Mouse (Mus musculus): ENCODE data around the gene Nfkbib. TPM values are rescaled to one million over a fixed set of nuclear protein-coding genes. Genes with fewer than 3 reads are reported as not detected.
A peak's percentile ranks its signal among the peaks of the same experiment; 100 is the strongest.

Gene Nfkbib
- total and polyA plus RNA-seq, 3 experiments: 30.5 to 101 (median 59.3) TPM

- Histone ChIP-seq H3K79me2 (replicated peaks; ENCODE audit: control insufficient read depth, extremely low read depth, insufficient read depth, poor library complexity, severe bottlenecking) (no peaks in the 10 kb centered on the region), H3K36me3 (replicated peaks in 1 of 2; ENCODE audit: control insufficient read depth in 1 of 2, insufficient read depth in 1 of 2, low read length in 1 of 2) (no peaks in the 10 kb centered on the region), H3K27me3 (replicated peaks) (no peaks in the 10 kb centered on the region), H3K4me2 (ENCODE audit: insufficient read depth, low read depth, poor library complexity, severe bottlenecking) (no peak overlapping the region), H3K27ac (ENCODE audit: insufficient read depth, low read depth) (no peak overlapping the region), H3K9ac (ENCODE audit: insufficient read depth, low read depth) (no peak overlapping the region), H3K9me3 (replicated peaks; ENCODE audit: low read length) (peaks cover 5% of the 10 kb centered on the region), H3K4me1 (ENCODE audit: control insufficient read depth in 1 of 2, insufficient read depth in 2 of 2) (0 out of 4 replicates have a peak, but pooled peaks cover 0 to 2% of the 10 kb centered on the region in 2 experiments), H3K4me3 (replicated peaks in 1 of 3; ENCODE audit: low read depth in 2 of 3, low read length in 2 of 3, poor library complexity in 1 of 3) (no peak overlapping the region)
- in situ Hi-C loops (cut with MboI; ENCODE audit: low pct_ligation_motif_present, low pct_unique_long_range_greater_than_20kb, low sequenced_read_pairs): no loop called here
- DNase-seq (ENCODE audit: extremely low read depth): no peak
- TF ChIP-seq CTCF (conservative IDR thresholded peaks at IDR 0.05 in 1 of 2, IDR thresholded peaks at IDR 0.05 in 1 of 2; ENCODE audit: low read depth in 2 of 2, low read length in 2 of 2) (peak in 1 of 2 experiments; percentile 45; a peak in 1 of 4 replicates), SIN3A (IDR thresholded peaks at IDR 0.05; ENCODE audit: low read length) (no peak), JUN (IDR thresholded peaks at IDR 0.05; ENCODE audit: insufficient read depth, low read depth, low read length) (no peak), POLR2AphosphoS2 (IDR thresholded peaks at IDR 0.05; ENCODE audit: low read depth, low read length) (no peak)
- dilution Hi-C loops (cut with MboI; ENCODE audit: extremely low pct_ligation_motif_present, extremely low pct_unique_long_range_greater_than_20kb, low sequenced_read_pairs): no loop called here
These were observed 45.2 kb downstream of the Nfkbib start for GRCm38 (mm10) chr7:28722079-28722478.

GRCm38 (mm10) chr7:28720753-28721537 lies 46.4 kb downstream of the Nfkbib start:
- Histone ChIP-seq H3K27ac (ENCODE audit: insufficient read depth, low read depth) (no peak overlapping the region), H3K27me3 (replicated peaks) (no peaks in the 10 kb centered on the region), H3K9ac (ENCODE audit: insufficient read depth, low read depth) (no peak overlapping the region), H3K79me2 (replicated peaks; ENCODE audit: control insufficient read depth, extremely low read depth, insufficient read depth, poor library complexity, severe bottlenecking) (no peaks in the 10 kb centered on the region), H3K4me1 (ENCODE audit: control insufficient read depth in 1 of 2, insufficient read depth in 2 of 2) (no peaks in the 10 kb centered on the region), H3K4me3 (replicated peaks in 1 of 3; ENCODE audit: low read depth in 2 of 3, low read length in 2 of 3, poor library complexity in 1 of 3) (no peak overlapping the region), H3K9me3 (replicated peaks; ENCODE audit: low read length) (peaks cover 5% of the 10 kb centered on the region), H3K36me3 (replicated peaks in 1 of 2; ENCODE audit: control insufficient read depth in 1 of 2, insufficient read depth in 1 of 2, low read length in 1 of 2) (no peaks in the 10 kb centered on the region), H3K4me2 (ENCODE audit: insufficient read depth, low read depth, poor library complexity, severe bottlenecking) (no peak overlapping the region)
- in situ Hi-C loops (cut with MboI; ENCODE audit: low pct_ligation_motif_present, low pct_unique_long_range_greater_than_20kb, low sequenced_read_pairs): no loop called here
- no peak for DNase-seq (ENCODE audit: extremely low read depth)
- dilution Hi-C loops (cut with MboI; ENCODE audit: extremely low pct_ligation_motif_present, extremely low pct_unique_long_range_greater_than_20kb, low sequenced_read_pairs): no loop called here
- TF ChIP-seq POLR2AphosphoS2 (IDR thresholded peaks at IDR 0.05; ENCODE audit: low read depth, low read length) (no peak), ZNF384 (IDR thresholded peaks at IDR 0.05; ENCODE audit: low read depth, low read length) (no peak), ZC3H11A (IDR thresholded peaks at IDR 0.05; ENCODE audit: low read depth, low read length) (no peak), ZMIZ1 (IDR thresholded peaks at IDR 0.05; ENCODE audit: low read depth, low read length) (no peak), E2F4 (IDR thresholded peaks at IDR 0.05; ENCODE audit: insufficient replicate concordance, low read depth, low read length) (no peak), ZKSCAN1 (IDR thresholded peaks at IDR 0.05; ENCODE audit: borderline replicate concordance, low read depth, low read length) (no peak), RCOR1 (conservative IDR thresholded peaks at IDR 0.05; ENCODE audit: low read depth, low read length) (no peak), MEF2A (IDR thresholded peaks at IDR 0.05; ENCODE audit: borderline replicate concordance, low read depth, low read length) (no peak)

- Histone ChIP-seq H3K4me1 (ENCODE audit: control insufficient read depth in 1 of 2, insufficient read depth in 2 of 2) (peaks cover 0 to 3% of the 10 kb centered on the region in 2 experiments; a peak in 2 of 4 replicates), H3K9ac (ENCODE audit: insufficient read depth, low read depth) (no peak overlapping the region), H3K4me2 (ENCODE audit: insufficient read depth, low read depth, poor library complexity, severe bottlenecking) (no peak overlapping the region), H3K36me3 (replicated peaks in 1 of 2; ENCODE audit: control insufficient read depth in 1 of 2, insufficient read depth in 1 of 2, low read length in 1 of 2) (no peaks in the 10 kb centered on the region), H3K27me3 (replicated peaks) (no peaks in the 10 kb centered on the region), H3K79me2 (replicated peaks; ENCODE audit: control insufficient read depth, extremely low read depth, insufficient read depth, poor library complexity, severe bottlenecking) (no peaks in the 10 kb centered on the region), H3K9me3 (replicated peaks; ENCODE audit: low read length) (peaks cover 4% of the 10 kb centered on the region), H3K4me3 (replicated peaks in 1 of 3; ENCODE audit: low read depth in 2 of 3, low read length in 2 of 3, poor library complexity in 1 of 3) (no peak overlapping the region), H3K27ac (ENCODE audit: insufficient read depth, low read depth) (no peak overlapping the region)
- dilution Hi-C loops (cut with MboI; ENCODE audit: extremely low pct_ligation_motif_present, extremely low pct_unique_long_range_greater_than_20kb, low sequenced_read_pairs) (no loop called here), in situ Hi-C loops (cut with MboI; ENCODE audit: low pct_ligation_motif_present, low pct_unique_long_range_greater_than_20kb, low sequenced_read_pairs) (no loop called here)
- TF ChIP-seq E2F4 (IDR thresholded peaks at IDR 0.05; ENCODE audit: insufficient replicate concordance, low read depth, low read length) (no peak), JUND (conservative IDR thresholded peaks at IDR 0.05; ENCODE audit: low read depth, low read length) (no peak), HCFC1 (IDR thresholded peaks at IDR 0.05; ENCODE audit: low read depth, low read length) (no peak), MYC (IDR thresholded peaks at IDR 0.05; ENCODE audit: low read depth, low read length) (no peak), MAZ (IDR thresholded peaks at IDR 0.05; ENCODE audit: low read depth, low read length) (no peak), ELF1 (IDR thresholded peaks at IDR 0.05; ENCODE audit: low read depth, low read length) (no peak), IRF4 (IDR thresholded peaks at IDR 0.05; ENCODE audit: low read depth, low read length) (no peak), MEF2A (IDR thresholded peaks at IDR 0.05; ENCODE audit: borderline replicate concordance, low read depth, low read length) (no peak), SIN3A (IDR thresholded peaks at IDR 0.05; ENCODE audit: low read length) (no peak), MAFK (IDR thresholded peaks at IDR 0.05; ENCODE audit: insufficient replicate concordance, low read length) (no peak)
- DNase-seq (ENCODE audit: extremely low read depth): no peak
These were observed 47.7 kb downstream of the Nfkbib start for GRCm38 (mm10) chr7:28719650-28720049.
